Mouse (Mus musculus): Measurements from ENCODE around the gene Sh3tc1.
A peak's percentile ranks its signal among the peaks of the same experiment; 100 is the strongest.

Gene Sh3tc1

GRCm38 (mm10) chr5:35680958-35681357 is 58.8 kb downstream of the Sh3tc1 start:
- no peak for DNase-seq (ENCODE audit: low spot score)

- no peak for DNase-seq (ENCODE audit: low spot score)
Measured at GRCm38 (mm10) chr5:35679256-35680155, 60.3 kb downstream of the Sh3tc1 start, which contains the start of gene Htra3. Htra3 (minus strand) TSS chr5:35679782.

GRCm38 (mm10) chr5:35676964-35677363 is 62.8 kb downstream of the Sh3tc1 start:
- DNase-seq (ENCODE audit: low spot score), result no peak

GRCm38 (mm10) chr5:35674081-35674555 is 65.7 kb downstream of the Sh3tc1 start:
- no peak for DNase-seq (ENCODE audit: low spot score)

- DNase-seq (ENCODE audit: low spot score), result no peak
Measured at GRCm38 (mm10) chr5:35673086-35673485, 66.7 kb downstream of the Sh3tc1 start.

- no peak for DNase-seq (ENCODE audit: low spot score)
Measured at GRCm38 (mm10) chr5:35672581-35672980, 67.2 kb downstream of the Sh3tc1 start.

GRCm38 (mm10) chr5:35671474-35671891 is 68.3 kb downstream of the Sh3tc1 start:
- no peak for DNase-seq (ENCODE audit: low spot score)

- no peak for DNase-seq (ENCODE audit: low spot score)
Measured at GRCm38 (mm10) chr5:35670412-35670801, 69.4 kb downstream of the Sh3tc1 start.

- DNase-seq (ENCODE audit: low spot score), result peak; percentile 78
Measured at GRCm38 (mm10) chr5:35669747-35670411, 69.9 kb downstream of the Sh3tc1 start.

- no peak for DNase-seq (ENCODE audit: low spot score)
Measured at GRCm38 (mm10) chr5:35666152-35666551, 73.6 kb downstream of the Sh3tc1 start.

GRCm38 (mm10) chr5:35662021-35662545 is 77.7 kb downstream of the Sh3tc1 start:
- DNase-seq (ENCODE audit: low spot score), result no peak

- no peak for DNase-seq (ENCODE audit: low spot score)
Measured at GRCm38 (mm10) chr5:35661210-35661609, 78.6 kb downstream of the Sh3tc1 start.

GRCm38 (mm10) chr5:35659503-35659902 is 80.3 kb downstream of the Sh3tc1 start:
- DNase-seq (ENCODE audit: low spot score), result no peak

- DNase-seq (ENCODE audit: low spot score), result no peak
Measured at GRCm38 (mm10) chr5:35655753-35656485, 83.9 kb downstream of the Sh3tc1 start.

- no peak for DNase-seq (ENCODE audit: low spot score)
Measured at GRCm38 (mm10) chr5:35653743-35654395, 85.9 kb downstream of the Sh3tc1 start.

- DNase-seq (ENCODE audit: low spot score), result no peak
Measured at GRCm38 (mm10) chr5:35652872-35653271, 86.9 kb downstream of the Sh3tc1 start.

GRCm38 (mm10) chr5:35652319-35652718 is 87.5 kb downstream of the Sh3tc1 start:
- DNase-seq (ENCODE audit: low spot score), result no peak

GRCm38 (mm10) chr5:35648230-35648629 is 91.6 kb downstream of the Sh3tc1 start:
- no peak for DNase-seq (ENCODE audit: low spot score)

- DNase-seq (ENCODE audit: low spot score), result no peak
Measured at GRCm38 (mm10) chr5:35647562-35647961, 92.2 kb downstream of the Sh3tc1 start.
